Mouse (Mus musculus): ENCODE measurements around the gene CT030661.1. TPM values are rescaled to one million over a fixed set of nuclear protein-coding genes. Genes with fewer than 3 reads are reported as not detected.

CT030661.1 gene
- 8.5 to 10.4 TPM (median 9.7 TPM) in 4 replicates for total RNA-seq (2023; ENCODE audit: inconsistent age)

DNA sequence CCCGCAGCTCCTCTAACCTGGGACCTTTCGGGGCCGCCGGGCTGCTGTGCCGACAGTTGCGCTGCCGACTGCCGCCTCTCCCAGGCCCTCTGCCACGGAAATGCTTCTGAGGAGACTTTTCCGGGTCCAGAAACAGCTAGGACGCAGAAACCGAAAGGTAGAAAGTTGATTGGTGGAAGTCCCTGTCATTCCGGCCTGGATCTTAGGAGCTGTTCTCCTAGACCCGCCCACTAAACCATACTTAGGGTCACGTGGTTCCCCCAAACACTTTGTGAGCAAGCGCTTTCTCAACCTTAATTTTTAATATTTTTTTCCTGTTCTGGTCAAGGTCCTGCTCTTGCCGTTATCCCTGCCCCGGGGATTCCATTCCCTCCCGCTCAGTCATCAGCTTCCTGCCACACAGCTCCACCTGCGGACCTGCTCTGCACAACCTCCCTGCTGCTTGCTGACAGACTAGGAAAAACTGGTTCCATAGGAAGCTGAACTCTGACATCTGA lies at the start of gene CT030661.1:
CT030661.1 (minus strand) TSS at position 108 of the 497 bp plus-strand sequence.

DNA sequence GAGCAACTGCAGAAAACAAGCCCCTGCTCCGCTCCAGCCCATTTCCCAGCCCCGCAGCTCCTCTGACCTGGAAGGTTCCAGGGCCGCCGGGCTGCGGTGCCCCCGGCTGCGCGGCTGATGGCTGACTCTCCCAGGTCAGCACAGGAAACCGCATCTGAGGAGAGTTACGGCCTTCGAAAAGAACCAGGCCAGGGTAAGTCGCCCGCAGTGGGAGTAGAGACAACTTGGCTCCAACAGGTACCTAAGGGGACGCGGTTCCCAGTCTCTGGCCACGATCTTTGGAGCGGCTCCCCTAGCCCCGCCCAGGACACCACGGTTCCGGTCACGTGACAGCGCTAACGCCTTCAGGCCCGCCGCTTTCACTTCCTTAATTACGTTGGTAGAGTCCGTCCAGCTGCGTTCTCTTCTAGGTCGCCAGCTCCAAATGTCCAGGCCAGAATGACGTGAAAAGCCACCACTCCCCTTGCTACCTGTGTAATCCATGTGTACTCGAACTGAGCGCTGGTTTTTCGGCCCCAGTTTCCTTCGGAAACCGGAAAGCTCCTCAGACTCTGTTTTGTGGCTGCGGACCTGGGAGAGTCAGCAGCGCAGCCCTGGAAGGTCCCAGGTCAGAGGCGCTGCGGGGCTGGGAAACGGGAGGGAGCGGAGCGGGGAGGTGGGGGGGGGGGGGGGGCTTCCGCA lies 46.6 kb upstream of the CT030661.1 start, which contains the start of the genes Zfp944 and Zfp758:
Zfp944 (minus strand) TSS at position 300 of the 681 bp plus-strand sequence.
Zfp758 (plus strand) TSS at position 353 of the 681 bp plus-strand sequence.

Other genes starting within 250 kb of the CT030661.1 start
- not detected in 4 replicates for gene Zfp947, start 148.6 kb downstream of the CT030661.1 start, total RNA-seq (2023; ENCODE audit: inconsistent age)
- gene Zfp994, start 89.2 kb downstream of the CT030661.1 start, total RNA-seq (2023; ENCODE audit: inconsistent age), result 5.5 to 6.1 TPM (median 5.8 TPM) in 4 replicates
- 13.0 to 15.6 TPM (median 14.3 TPM) in 4 replicates for gene Zfp944, start 46.6 kb upstream of the CT030661.1 start, total RNA-seq (2023; ENCODE audit: inconsistent age)
- 18.5 to 24.2 TPM (median 20.4 TPM) in 4 replicates for gene Zfp758, start 46.6 kb upstream of the CT030661.1 start, total RNA-seq (2023; ENCODE audit: inconsistent age)
- gene Zfp946, start 109.4 kb upstream of the CT030661.1 start, total RNA-seq (2023; ENCODE audit: inconsistent age), result 4.2 to 7.0 TPM (median 5.5 TPM) in 4 replicates

All from B cell, adult (primary cell).